Mouse (Mus musculus): ENCODE measurements at regions not wholly inside any gene's neighbourhood (a gene's known extent, or its start where the extent isn't known, plus 50 kb on each side); places are given as distances from the start of the nearest gene placed in this dataset.

DNA sequence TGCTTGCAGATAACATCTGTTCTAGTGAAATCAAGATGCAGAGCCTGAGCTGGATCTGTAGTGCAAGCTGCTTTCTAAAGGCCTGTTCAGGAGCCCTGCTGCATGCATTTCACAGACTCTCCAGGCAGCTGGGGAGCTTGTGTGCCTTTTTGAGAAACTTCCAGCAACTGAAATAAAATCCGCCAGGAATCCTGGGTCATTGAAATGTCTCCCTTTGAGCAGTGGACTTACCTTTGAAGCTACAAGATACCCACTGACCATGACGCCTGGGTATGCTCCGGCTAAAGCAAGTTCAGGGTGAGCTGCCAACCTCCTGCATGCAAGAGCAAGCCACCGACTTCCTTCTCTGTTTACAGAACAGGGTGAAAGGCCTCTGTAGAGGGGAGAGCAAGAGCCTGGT lies 278.7 kb downstream of the Cenpw start:
- H3K27ac ChIP-seq (ENCODE audit: low read length) = no peak overlapping the region
- no peak overlapping the region for H3K4me2 ChIP-seq (ENCODE audit: low read depth, low read length)
- H3K4me1 ChIP-seq (ENCODE audit: control insufficient read depth, low read depth, low read length) = no peaks in the 10 kb centered on the region
- no peak overlapping the region for H3K4me3 ChIP-seq (ENCODE audit: low read depth, low read length)
- WGBS (ENCODE audit: insufficient replicate concordance) = 31% methylated on average over 4 of the region's 4 CpGs
- H3K9ac ChIP-seq (ENCODE audit: low read depth, low read length) = no peak overlapping the region
- no peak for ATAC-seq (ENCODE audit: low read depth)
- no peaks in the 10 kb centered on the region for H3K27me3 ChIP-seq (ENCODE audit: control insufficient read depth, insufficient read depth, low read depth, low read length)
- no peaks in the 10 kb centered on the region for H3K9me3 ChIP-seq (replicated peaks; ENCODE audit: control insufficient read depth, low read length)
- H3K36me3 ChIP-seq (ENCODE audit: control insufficient read depth, insufficient read depth) = no peaks in the 10 kb centered on the region

DNA sequence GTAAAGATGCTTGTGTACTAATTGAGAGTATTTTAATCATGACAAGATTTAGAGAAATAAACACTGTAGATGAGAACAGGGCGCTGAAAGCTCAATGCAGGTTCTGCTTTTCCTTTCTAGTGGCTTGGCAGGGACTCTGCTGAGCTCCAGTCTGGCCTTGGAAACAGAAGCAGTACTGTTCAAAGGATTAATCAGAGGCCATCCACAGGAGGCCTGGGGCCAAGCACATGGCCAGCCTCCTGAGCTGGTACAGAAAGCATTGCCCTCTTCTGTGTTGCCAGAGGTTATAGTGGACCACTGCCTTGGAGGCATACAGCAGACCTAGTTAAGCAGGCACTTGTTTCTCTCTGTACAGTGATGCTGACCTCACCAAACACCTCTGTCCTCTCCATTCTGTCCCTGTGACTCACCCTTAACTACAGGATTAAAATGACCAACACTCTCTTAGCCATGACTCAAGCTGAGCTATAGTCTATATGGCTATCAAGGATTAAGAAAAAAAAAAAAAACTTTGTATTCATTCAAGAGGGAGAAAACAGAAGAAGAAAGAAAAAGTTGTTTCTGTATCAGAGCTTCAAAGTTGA lies 302.5 kb downstream of the Cenpw start:
- H3K27me3 ChIP-seq (ENCODE audit: control insufficient read depth, insufficient read depth, low read depth, low read length) = no peaks in the 10 kb centered on the region
- H3K4me2 ChIP-seq (ENCODE audit: low read depth, low read length) = no peak overlapping the region
- H3K4me3 ChIP-seq (ENCODE audit: low read depth, low read length) = no peak overlapping the region
- H3K9me3 ChIP-seq (replicated peaks; ENCODE audit: control insufficient read depth, low read length) = no peaks in the 10 kb centered on the region
- no peaks in the 10 kb centered on the region for H3K36me3 ChIP-seq (ENCODE audit: control insufficient read depth, insufficient read depth)
- 44% methylated on average over 1 of the region's 1 CpGs for WGBS (ENCODE audit: insufficient replicate concordance)
- H3K4me1 ChIP-seq (ENCODE audit: control insufficient read depth, low read depth, low read length) = no peaks in the 10 kb centered on the region
- no peak for ATAC-seq (ENCODE audit: low read depth)
- no peak overlapping the region for H3K27ac ChIP-seq (ENCODE audit: low read length)
- H3K9ac ChIP-seq (ENCODE audit: low read depth, low read length) = no peak overlapping the region

DNA sequence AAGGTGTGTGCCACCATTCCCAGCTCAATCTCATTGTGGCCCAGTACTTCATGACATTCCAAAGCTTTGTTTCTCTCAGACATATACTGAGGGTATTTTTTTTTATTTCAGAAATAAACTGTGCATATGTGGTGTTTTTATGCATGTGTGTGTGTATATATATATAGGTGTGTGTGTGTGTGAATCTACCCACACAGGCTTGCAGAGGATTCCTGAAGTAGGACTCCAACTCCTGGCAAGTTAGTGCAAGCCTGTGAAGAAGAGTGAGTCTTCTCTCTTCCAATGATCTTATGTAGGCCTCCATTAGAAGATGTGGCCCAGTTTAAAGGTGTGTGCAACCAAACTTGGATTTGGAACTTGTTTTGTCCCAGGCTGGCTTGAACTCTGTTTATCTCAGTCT lies 328.9 kb upstream of the Rspo3 start:
- Histone ChIP-seq H3K36me3 (ENCODE audit: control insufficient read depth, insufficient read depth) (no peaks in the 10 kb centered on the region), H3K9ac (ENCODE audit: low read depth, low read length) (no peak overlapping the region), H3K4me1 (ENCODE audit: control insufficient read depth, low read depth, low read length) (no peaks in the 10 kb centered on the region), H3K27me3 (ENCODE audit: control insufficient read depth, insufficient read depth, low read depth, low read length) (no peaks in the 10 kb centered on the region), H3K4me2 (ENCODE audit: low read depth, low read length) (no peak overlapping the region), H3K9me3 (replicated peaks; ENCODE audit: control insufficient read depth, low read length) (no peaks in the 10 kb centered on the region), H3K4me3 (ENCODE audit: low read depth, low read length) (no peak overlapping the region), H3K27ac (ENCODE audit: low read length) (no peak overlapping the region)
- no peak for ATAC-seq (ENCODE audit: low read depth)

DNA sequence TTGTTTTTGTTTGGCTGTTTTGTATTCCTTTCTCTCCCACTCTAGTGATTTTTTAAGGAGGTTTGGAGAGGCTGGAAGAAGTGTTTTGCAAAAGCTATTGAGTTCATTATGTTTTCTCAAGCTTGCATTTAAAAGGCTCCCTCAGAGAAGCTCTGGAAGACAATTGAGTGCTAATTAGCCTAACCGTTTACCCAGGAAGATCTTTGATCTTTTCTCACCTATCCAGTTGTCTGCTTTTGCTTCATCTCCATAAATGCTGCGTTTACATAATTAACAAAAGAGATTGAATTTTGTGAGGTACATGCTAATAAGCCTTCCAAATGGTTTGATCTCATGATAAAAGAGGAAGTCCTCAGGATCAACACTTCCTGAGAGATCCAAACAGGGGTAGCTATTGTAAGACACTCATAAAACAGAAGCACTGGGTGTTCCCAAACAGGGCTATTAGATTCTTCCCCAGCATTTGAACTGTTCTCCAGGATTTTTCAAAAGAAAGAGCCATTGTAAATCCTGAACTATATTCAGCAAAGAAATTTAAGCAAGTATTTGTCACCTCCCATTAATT lies 320.2 kb upstream of the Rspo3 start:
- no peaks in the 10 kb centered on the region for H3K9me3 ChIP-seq (replicated peaks; ENCODE audit: control insufficient read depth, low read length)
- H3K36me3 ChIP-seq (ENCODE audit: control insufficient read depth, insufficient read depth) = no peaks in the 10 kb centered on the region
- no peak overlapping the region for H3K9ac ChIP-seq (ENCODE audit: low read depth, low read length)
- H3K27me3 ChIP-seq (ENCODE audit: control insufficient read depth, insufficient read depth, low read depth, low read length) = no peaks in the 10 kb centered on the region
- WGBS (ENCODE audit: insufficient replicate concordance) = 11% methylated on average over 2 of the region's 2 CpGs
- no peak overlapping the region for H3K4me3 ChIP-seq (ENCODE audit: low read depth, low read length)
- H3K4me1 ChIP-seq (ENCODE audit: control insufficient read depth, low read depth, low read length) = no peaks in the 10 kb centered on the region
- H3K27ac ChIP-seq (ENCODE audit: low read length) = no peak overlapping the region
- ATAC-seq (ENCODE audit: low read depth) = no peak
- H3K4me2 ChIP-seq (ENCODE audit: low read depth, low read length) = no peak overlapping the region

DNA sequence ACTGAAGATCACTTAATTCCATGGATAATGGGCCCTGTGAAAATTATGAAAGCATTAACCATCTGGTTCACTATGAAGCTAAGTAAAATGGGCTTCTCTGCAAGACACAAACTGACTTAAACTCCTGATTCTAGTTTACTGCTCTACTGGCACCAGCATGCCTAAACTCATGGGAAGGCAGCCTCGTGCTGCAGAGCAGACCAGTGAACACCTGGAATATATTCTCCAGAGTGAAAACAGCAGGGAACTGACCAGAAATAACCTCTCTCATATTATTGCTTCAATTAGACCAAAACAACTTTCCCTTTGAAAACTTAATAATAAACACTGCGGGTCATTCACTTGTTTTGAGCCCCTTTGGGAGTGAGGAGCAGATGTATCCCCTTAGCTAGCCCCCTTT lies 316.8 kb upstream of the Rspo3 start:
- no peak overlapping the region for H3K4me3 ChIP-seq (ENCODE audit: low read depth, low read length)
- WGBS (ENCODE audit: insufficient replicate concordance) = 48% methylated on average over 2 of the region's 2 CpGs
- no peak overlapping the region for H3K9ac ChIP-seq (ENCODE audit: low read depth, low read length)
- no peak for ATAC-seq (ENCODE audit: low read depth)
- no peaks in the 10 kb centered on the region for H3K4me1 ChIP-seq (ENCODE audit: control insufficient read depth, low read depth, low read length)
- no peak overlapping the region for H3K27ac ChIP-seq (ENCODE audit: low read length)
- no peaks in the 10 kb centered on the region for H3K36me3 ChIP-seq (ENCODE audit: control insufficient read depth, insufficient read depth)
- H3K9me3 ChIP-seq (replicated peaks; ENCODE audit: control insufficient read depth, low read length) = no peaks in the 10 kb centered on the region
- no peaks in the 10 kb centered on the region for H3K27me3 ChIP-seq (ENCODE audit: control insufficient read depth, insufficient read depth, low read depth, low read length)
- H3K4me2 ChIP-seq (ENCODE audit: low read depth, low read length) = no peak overlapping the region

DNA sequence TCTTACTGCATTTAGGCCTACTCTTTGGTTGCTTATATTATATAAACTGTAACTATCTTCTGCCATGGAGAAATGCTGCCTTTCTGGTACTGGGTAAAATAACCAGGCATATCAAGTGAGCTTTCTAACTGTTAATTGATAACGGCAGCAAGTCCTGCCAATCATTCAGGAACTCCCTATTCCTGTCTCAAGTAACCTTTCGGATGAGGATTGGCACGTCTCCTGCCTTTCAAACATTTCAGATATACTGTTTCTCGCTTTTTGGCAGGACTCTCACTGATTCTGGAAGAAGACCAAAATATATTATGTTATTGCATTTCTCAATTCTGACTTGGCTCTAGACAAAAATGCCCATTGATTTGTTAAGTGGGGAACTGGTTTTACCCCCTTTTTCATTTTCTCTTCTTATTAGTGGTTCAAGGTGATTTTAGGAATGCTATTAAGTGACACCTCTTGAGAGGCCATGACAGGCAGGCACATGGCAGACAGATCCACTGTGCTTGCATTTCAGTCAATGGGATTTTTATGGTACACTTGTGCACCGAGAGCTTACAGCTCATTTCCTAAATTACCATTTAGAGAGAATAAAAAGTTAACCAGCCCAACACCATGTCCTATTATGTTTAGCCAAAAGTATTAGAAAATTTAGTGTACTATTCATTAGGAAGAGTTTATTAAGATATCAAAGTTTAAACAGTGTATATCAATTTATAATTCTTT lies 289.4 kb upstream of the Rspo3 start:
- no peak for ATAC-seq (ENCODE audit: low read depth)
- H3K36me3 ChIP-seq (ENCODE audit: control insufficient read depth, insufficient read depth) = no peaks in the 10 kb centered on the region
- no peak overlapping the region for H3K27ac ChIP-seq (ENCODE audit: low read length)
- H3K4me1 ChIP-seq (ENCODE audit: control insufficient read depth, low read depth, low read length) = no peaks in the 10 kb centered on the region
- no peaks in the 10 kb centered on the region for H3K27me3 ChIP-seq (ENCODE audit: control insufficient read depth, insufficient read depth, low read depth, low read length)
- H3K4me3 ChIP-seq (ENCODE audit: low read depth, low read length) = no peak overlapping the region
- WGBS (ENCODE audit: insufficient replicate concordance) = 64% methylated on average over 5 of the region's 5 CpGs
- no peak overlapping the region for H3K4me2 ChIP-seq (ENCODE audit: low read depth, low read length)
- H3K9me3 ChIP-seq (replicated peaks; ENCODE audit: control insufficient read depth, low read length) = no peaks in the 10 kb centered on the region
- H3K9ac ChIP-seq (ENCODE audit: low read depth, low read length) = no peak overlapping the region

DNA sequence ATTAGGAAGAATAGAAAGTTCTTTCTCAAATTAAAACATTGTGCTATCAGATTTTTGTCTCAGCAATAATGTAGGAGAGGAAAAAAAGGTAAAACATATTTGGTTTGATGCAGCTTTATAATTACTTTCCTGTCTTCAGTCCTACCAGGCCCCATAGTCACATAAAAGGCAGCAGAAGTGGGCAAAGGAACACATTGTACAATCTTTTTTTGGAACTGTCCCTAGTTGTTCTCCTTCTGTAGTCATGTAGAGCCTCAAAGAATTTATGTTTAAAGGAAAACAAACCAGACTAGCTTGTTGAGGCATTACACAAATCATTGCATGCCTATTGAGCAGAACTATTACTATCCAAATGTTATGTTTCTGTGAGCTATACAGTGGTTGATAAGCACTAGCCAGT lies 288.7 kb upstream of the Rspo3 start:
- H3K36me3 ChIP-seq (ENCODE audit: control insufficient read depth, insufficient read depth) = no peaks in the 10 kb centered on the region
- H3K27ac ChIP-seq (ENCODE audit: low read length) = no peak overlapping the region
- H3K4me2 ChIP-seq (ENCODE audit: low read depth, low read length) = no peak overlapping the region
- no peak for ATAC-seq (ENCODE audit: low read depth)
- H3K4me1 ChIP-seq (ENCODE audit: control insufficient read depth, low read depth, low read length) = no peaks in the 10 kb centered on the region
- no peak overlapping the region for H3K9ac ChIP-seq (ENCODE audit: low read depth, low read length)
- H3K9me3 ChIP-seq (replicated peaks; ENCODE audit: control insufficient read depth, low read length) = no peaks in the 10 kb centered on the region
- no peak overlapping the region for H3K4me3 ChIP-seq (ENCODE audit: low read depth, low read length)
- H3K27me3 ChIP-seq (ENCODE audit: control insufficient read depth, insufficient read depth, low read depth, low read length) = no peaks in the 10 kb centered on the region

DNA sequence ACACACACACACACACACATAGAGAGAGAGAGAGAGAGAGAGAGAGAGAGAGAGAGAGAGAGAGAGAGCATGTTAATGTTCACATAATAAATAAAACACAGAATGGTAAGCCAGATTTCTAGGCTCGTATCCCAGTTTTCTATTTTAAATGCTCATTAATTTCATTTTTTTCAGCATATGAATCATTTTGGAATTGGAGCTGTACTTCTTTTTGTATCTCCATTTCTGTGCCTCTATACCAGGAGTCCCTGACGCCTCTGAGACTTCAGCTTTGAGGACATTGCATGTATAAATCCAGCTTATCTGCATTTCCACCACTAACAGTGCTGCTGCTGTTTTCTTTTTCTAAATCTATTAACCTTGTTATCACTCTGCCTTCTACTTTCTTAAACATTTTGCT lies 287.5 kb upstream of the Rspo3 start:
- WGBS (ENCODE audit: insufficient replicate concordance) = 69% methylated on average over 2 of the region's 2 CpGs
- Histone ChIP-seq H3K4me1 (ENCODE audit: control insufficient read depth, low read depth, low read length) (no peaks in the 10 kb centered on the region), H3K9ac (ENCODE audit: low read depth, low read length) (no peak overlapping the region), H3K36me3 (ENCODE audit: control insufficient read depth, insufficient read depth) (no peaks in the 10 kb centered on the region), H3K9me3 (replicated peaks; ENCODE audit: control insufficient read depth, low read length) (no peaks in the 10 kb centered on the region), H3K27me3 (ENCODE audit: control insufficient read depth, insufficient read depth, low read depth, low read length) (no peaks in the 10 kb centered on the region), H3K27ac (ENCODE audit: low read length) (no peak overlapping the region), H3K4me2 (ENCODE audit: low read depth, low read length) (no peak overlapping the region), H3K4me3 (ENCODE audit: low read depth, low read length) (no peak overlapping the region)
- no peak for ATAC-seq (ENCODE audit: low read depth)

DNA sequence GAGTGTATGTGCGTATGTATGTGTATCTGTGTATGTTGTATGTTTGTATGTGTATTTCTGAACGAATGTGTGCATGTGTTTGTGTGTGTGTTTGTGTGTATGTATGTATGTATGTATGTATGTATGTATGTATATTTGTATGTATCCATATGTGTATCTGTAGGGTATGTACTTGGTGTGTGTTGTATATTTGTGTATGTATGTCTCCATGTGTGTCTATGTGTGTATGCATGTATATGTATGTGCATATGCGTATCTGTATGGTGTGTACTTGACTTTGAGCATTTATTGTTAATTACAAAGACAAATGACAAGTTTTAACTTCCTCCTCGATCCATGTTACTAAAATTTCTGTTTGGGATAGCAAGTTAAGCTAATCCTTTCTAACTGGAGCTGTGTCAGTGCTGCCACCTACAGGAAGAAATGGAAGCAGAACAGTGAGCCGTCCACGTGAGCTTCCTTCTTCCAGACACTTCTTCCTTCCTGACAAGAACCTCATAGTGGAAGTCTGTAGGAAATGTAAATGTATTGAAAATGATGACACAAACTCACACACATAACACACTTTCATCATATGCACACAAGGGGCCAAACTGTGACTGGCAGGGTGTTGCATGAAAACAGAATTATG lies 268.4 kb upstream of the Rspo3 start:
- Histone ChIP-seq H3K36me3 (ENCODE audit: control insufficient read depth, insufficient read depth) (no peaks in the 10 kb centered on the region), H3K9ac (ENCODE audit: low read depth, low read length) (no peak overlapping the region), H3K27ac (ENCODE audit: low read length) (no peak overlapping the region), H3K9me3 (replicated peaks; ENCODE audit: control insufficient read depth, low read length) (no peaks in the 10 kb centered on the region), H3K4me2 (ENCODE audit: low read depth, low read length) (no peak overlapping the region), H3K4me1 (ENCODE audit: control insufficient read depth, low read depth, low read length) (no peaks in the 10 kb centered on the region), H3K27me3 (ENCODE audit: control insufficient read depth, insufficient read depth, low read depth, low read length) (no peaks in the 10 kb centered on the region), H3K4me3 (ENCODE audit: low read depth, low read length) (no peak overlapping the region)
- 32% methylated on average over 6 of the region's 6 CpGs for WGBS (ENCODE audit: insufficient replicate concordance)
- no peak for ATAC-seq (ENCODE audit: low read depth)

All from liver, embryonic 16.5 days (tissue).